Mouse (Mus musculus): ENCODE measurements around the gene Mink1.
A peak's percentile ranks its signal among the peaks of the same experiment; 100 is the strongest.

Mink1 gene

GRCm38 (mm10) chr11:70595638-70596037 lies 33.0 kb downstream of the Mink1 start:
- no peak for DNase-seq

- DNase-seq, result no peak
Measured at GRCm38 (mm10) chr11:70596094-70596493, 33.4 kb downstream of the Mink1 start.

GRCm38 (mm10) chr11:70597301-70597700 lies 34.6 kb downstream of the Mink1 start:
- DNase-seq, result no peak

- no peak for DNase-seq
Measured at GRCm38 (mm10) chr11:70598451-70598953, 35.8 kb downstream of the Mink1 start.

- peak; percentile 84 for DNase-seq
Measured at GRCm38 (mm10) chr11:70605024-70605566, 42.4 kb downstream of the Mink1 start.

- no peak for DNase-seq
Measured at GRCm38 (mm10) chr11:70606717-70607116, 44.0 kb downstream of the Mink1 start.

- DNase-seq, result no peak
Measured at GRCm38 (mm10) chr11:70607611-70608010, 44.9 kb downstream of the Mink1 start.

GRCm38 (mm10) chr11:70608381-70609066 lies 45.8 kb downstream of the Mink1 start:
- peak; percentile 35 for DNase-seq

- DNase-seq, result no peak
Measured at GRCm38 (mm10) chr11:70610752-70611151, 48.1 kb downstream of the Mink1 start.

- DNase-seq, result no peak
Measured at GRCm38 (mm10) chr11:70612505-70612904, 49.8 kb downstream of the Mink1 start.

- peak; percentile 85 for DNase-seq
Measured at GRCm38 (mm10) chr11:70615074-70615473, 52.4 kb downstream of the Mink1 start.

- no peak for DNase-seq
Measured at GRCm38 (mm10) chr11:70615516-70616093, 52.9 kb downstream of the Mink1 start, which contains the start of gene 4930544D05Rik. Gene 4930544D05Rik, plus strand, starts transcription at chr11:70615848.

GRCm38 (mm10) chr11:70619101-70619500 lies 56.4 kb downstream of the Mink1 start, which contains the start of gene Chrne:
Gene Chrne, minus strand, starts transcription at chr11:70619216.
- DNase-seq, result no peak

GRCm38 (mm10) chr11:70621972-70622814 lies 59.5 kb downstream of the Mink1 start:
- DNase-seq, result peak; percentile 47

- DNase-seq, result no peak
Measured at GRCm38 (mm10) chr11:70623053-70623742, 60.5 kb downstream of the Mink1 start.

- DNase-seq, result peak; percentile 63
Measured at GRCm38 (mm10) chr11:70625473-70625872, 62.8 kb downstream of the Mink1 start.

- DNase-seq, result no peak
Measured at GRCm38 (mm10) chr11:70626877-70627276, 64.2 kb downstream of the Mink1 start.

GRCm38 (mm10) chr11:70628431-70628830 lies 65.8 kb downstream of the Mink1 start:
- peak; percentile 2 for DNase-seq

GRCm38 (mm10) chr11:70629557-70629956 lies 66.9 kb downstream of the Mink1 start:
- DNase-seq, result peak; percentile 16

- no peak for DNase-seq
Measured at GRCm38 (mm10) chr11:70630129-70630528, 67.4 kb downstream of the Mink1 start.

GRCm38 (mm10) chr11:70635601-70636000 lies 72.9 kb downstream of the Mink1 start:
- DNase-seq, result no peak

- no peak for DNase-seq
Measured at GRCm38 (mm10) chr11:70637764-70638163, 75.1 kb downstream of the Mink1 start.
